ENCODE assay signal across 14 mouse cellular contexts in genomic region chr4:47899579-47899978, GRCm38 (mm10).
DNase-seq lines count a peak whose midpoint lies in the region; ATAC-seq and TF ChIP-seq lines count a peak whose summit lies in the region.
"Had no signal": no experiment of that assay in that cellular context is flagged by ENCODE, and none has a peak within 500 bp of the region (broad histone marks: within the 10 kb centered on the region; RNA-seq: fewer than 3 reads in every experiment).

No protein-coding gene starts in this region.

- no peaks in the 10 kb centered on the region for H3K36me3 ChIP-seq in midbrain, postnatal 0 days (ENCODE audit: insufficient read depth, low read length)
- no peaks in the 10 kb centered on the region for H3K36me3 ChIP-seq in liver, embryonic 12.5 days
- H3K36me3 ChIP-seq: liver, embryonic 13.5 days had no signal

- peak; percentile 6 for DNase-seq in layer of hippocampus, adult 11-12 months (ENCODE audit: low spot score)
- DNase-seq in layer of hippocampus, postnatal 25 days (ENCODE audit: extremely low spot score in 1 of 2, low spot score in 1 of 2) = no peak
- DNase-seq in cerebellum, adult 11 months = peak; percentile 33
- DNase-seq in cerebellum, postnatal 36 days = peak; percentile 33 to 48
- peak; percentile 55 for DNase-seq in midbrain, postnatal 0 days (ENCODE audit: low spot score)
- DNase-seq in kidney, adult 9 months = no peak
- DNase-seq: gastrocnemius, postnatal 14 days; kidney, postnatal 10 days; liver, embryonic 13.5 days; lung, postnatal 4 days; thymus, postnatal 36 days had no signal

- TF ChIP-seq CTCF in midbrain, postnatal 0 days (IDR thresholded peaks at IDR 0.05) = no peak

- H3K9me3 ChIP-seq in midbrain, postnatal 0 days (ENCODE audit: low read length) = no peaks in the 10 kb centered on the region
- no peaks in the 10 kb centered on the region for H3K9me3 ChIP-seq in liver, embryonic 12.5 days (replicated peaks)
- H3K9me3 ChIP-seq: liver, embryonic 13.5 days had no signal

- H3K4me1 ChIP-seq in midbrain, postnatal 0 days (ENCODE audit: insufficient read depth, low read length) = no peaks in the 10 kb centered on the region
- no peaks in the 10 kb centered on the region for H3K4me1 ChIP-seq in liver, embryonic 12.5 days
- H3K4me1 ChIP-seq: liver, embryonic 13.5 days had no signal

- ATAC-seq in midbrain, postnatal 0 days (ENCODE audit: low FRiP score) = no peak
- ATAC-seq in frontal cortex, adult (ENCODE audit: low TSS enrichment) = no peak
- no peak for ATAC-seq in liver, embryonic 12.5 days
- ATAC-seq: inflammation-experienced regulatory T-cells, adult 6 months had no signal

- 24% methylated on average over 7 of the region's 7 CpGs for WGBS in midbrain, postnatal 0 days
- 64% methylated on average over 7 of the region's 7 CpGs for WGBS in liver, embryonic 12.5 days (ENCODE audit: insufficient replicate concordance)

- no peak overlapping the region for H3K27ac ChIP-seq in midbrain, postnatal 0 days (ENCODE audit: low read depth, low read length)
- H3K27ac ChIP-seq in liver, embryonic 12.5 days = no peak overlapping the region
- H3K27ac ChIP-seq: liver, embryonic 13.5 days had no signal

- no peaks in the 10 kb centered on the region for H3K27me3 ChIP-seq in midbrain, postnatal 0 days (ENCODE audit: insufficient read depth, low read length)
- no peaks in the 10 kb centered on the region for H3K27me3 ChIP-seq in liver, embryonic 12.5 days (replicated peaks)
- H3K27me3 ChIP-seq: liver, embryonic 13.5 days had no signal

- H3K9ac ChIP-seq in midbrain, postnatal 0 days (replicated peaks; ENCODE audit: low read length, poor library complexity, severe bottlenecking) = no peak overlapping the region
- no peak overlapping the region for H3K9ac ChIP-seq in liver, embryonic 12.5 days
- H3K9ac ChIP-seq: liver, embryonic 13.5 days had no signal

- no peak overlapping the region for H3K4me3 ChIP-seq in midbrain, postnatal 0 days (ENCODE audit: low read depth, low read length)
- H3K4me3 ChIP-seq in liver, embryonic 12.5 days = no peak overlapping the region
- H3K4me3 ChIP-seq: liver, embryonic 13.5 days had no signal

- H3K4me2 ChIP-seq in midbrain, postnatal 0 days (ENCODE audit: low read depth, low read length, poor library complexity, severe bottlenecking) = no peak overlapping the region
- no peak overlapping the region for H3K4me2 ChIP-seq in liver, embryonic 12.5 days
- H3K4me2 ChIP-seq: liver, embryonic 13.5 days had no signal

Comparison
In these comparisons a context has a peak if more than half of its experiments do, and no peak if none do; other contexts are left out.
1. DNase-seq: peak in layer of hippocampus, adult 11-12 months (single experiment), cerebellum, adult 11 months (single experiment), cerebellum, postnatal 36 days (2 of 2) and midbrain, postnatal 0 days (single experiment); none in layer of hippocampus, postnatal 25 days (0 of 2) and kidney, adult 9 months (single experiment).